Mouse (Mus musculus) neural tube, embryonic 12.5 days (tissue): ENCODE measurements around the gene Hsd3b1. TPM values are rescaled to one million over a fixed set of nuclear protein-coding genes. Genes with fewer than 3 reads are reported as not detected.
"Not testable (repeated sequence)": the region's sequence is repeated elsewhere in the genome, so short reads cannot be mapped to it uniquely, and the experiment has no call there.

Experiments used
- ATAC-seq: fragments of 200-750 bp; cut with Nextera tagmentation; 2 replicates; pipeline ENCODE4 v1.8.0; 2017; ENCODE audit warnings: low read depth, mild to moderate bottlenecking, moderate TSS enrichment, moderate library complexity; ENCODE audit not compliant: low FRiP score
- H3K27ac ChIP-seq: fragments of 300-500 bp; sonication (generic); 2 replicates; pipeline ENCODE4 v1.5.1; 2016
- H3K27me3 ChIP-seq: fragments of 300-500 bp; sonication (generic); replicated peaks from 2 replicates; pipeline ENCODE4 v1.6.1; 2016; ENCODE audit warnings: mild to moderate bottlenecking
- H3K36me3 ChIP-seq: fragments of 300-500 bp; sonication (generic); 2 replicates; pipeline ENCODE4 v1.6.1; 2016; ENCODE audit warnings: mild to moderate bottlenecking
- H3K4me1 ChIP-seq: fragments of 300-500 bp; sonication (generic); 2 replicates; pipeline ENCODE4 v1.6.1; 2016
- H3K4me2 ChIP-seq: fragments of 300-500 bp; sonication (generic); replicated peaks from 2 replicates; pipeline ENCODE4 v1.6.1; 2016; ENCODE audit warnings: mild to moderate bottlenecking
- H3K4me3 ChIP-seq: fragments of 300-500 bp; sonication (generic); 2 replicates; pipeline ENCODE4 v1.5.1; 2016
- H3K9ac ChIP-seq: fragments of 300-500 bp; sonication (generic); 2 replicates; pipeline ENCODE4 v1.6.1; 2016; ENCODE audit warnings: mild to moderate bottlenecking
- H3K9me3 ChIP-seq: fragments of 300-500 bp; sonication (generic); 2 replicates; pipeline ENCODE4 v1.6.1; 2016; ENCODE audit warnings: mild to moderate bottlenecking
- WGBS: fragments of 180-500 bp; shearing (Covaris S2); methylation state at CpG from one replicate; pipeline ENCODE4 v1.1.7; 2016; 5-methylcytosine and 5-hydroxymethylcytosine counted together
- polyA plus RNA-seq: library from polyadenylated mRNA; unstranded; fragments of >200 nt; fragmentation: Nextera tagmentation; extraction: Ambion mirVana; gene quantifications from 2 replicates; pipeline ENCODE4 v1.2.1, GENCODE M21; 2016

Gene Hsd3b1
- polyA plus RNA-seq, 1 experiment from 2014 or later, result 0.23 TPM

DNA sequence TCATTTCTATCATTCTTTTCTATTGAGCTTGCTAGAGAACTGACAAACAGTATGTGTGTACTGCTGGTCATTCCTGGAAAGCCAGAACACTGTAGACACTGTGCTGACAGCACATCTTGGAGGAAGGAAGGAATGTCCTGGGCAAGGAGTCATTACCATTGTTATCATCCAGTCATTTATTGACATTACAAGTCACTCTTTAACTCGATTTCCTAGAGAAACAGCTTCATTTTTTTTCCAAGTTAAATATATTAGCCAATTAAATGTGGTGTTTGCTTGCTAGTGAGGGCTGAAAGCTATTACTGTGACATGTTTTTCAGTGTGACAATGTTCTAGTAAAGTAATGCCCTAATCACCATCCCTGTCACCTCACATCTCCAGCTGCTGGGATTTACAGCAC is 5.9 kb downstream of the Hsd3b1 start:
- ATAC-seq, result no peak
- H3K4me1 ChIP-seq, result no peaks in the 10 kb centered on the region
- no peak overlapping the region for H3K4me2 ChIP-seq
- no peaks in the 10 kb centered on the region for H3K9me3 ChIP-seq
- WGBS, result 48% methylated on average over 1 of the region's 1 CpGs
- no peak overlapping the region for H3K4me3 ChIP-seq
- H3K36me3 ChIP-seq, result no peaks in the 10 kb centered on the region
- no peaks in the 10 kb centered on the region for H3K27me3 ChIP-seq
- H3K27ac ChIP-seq, result no peak overlapping the region
- no peak overlapping the region for H3K9ac ChIP-seq

DNA sequence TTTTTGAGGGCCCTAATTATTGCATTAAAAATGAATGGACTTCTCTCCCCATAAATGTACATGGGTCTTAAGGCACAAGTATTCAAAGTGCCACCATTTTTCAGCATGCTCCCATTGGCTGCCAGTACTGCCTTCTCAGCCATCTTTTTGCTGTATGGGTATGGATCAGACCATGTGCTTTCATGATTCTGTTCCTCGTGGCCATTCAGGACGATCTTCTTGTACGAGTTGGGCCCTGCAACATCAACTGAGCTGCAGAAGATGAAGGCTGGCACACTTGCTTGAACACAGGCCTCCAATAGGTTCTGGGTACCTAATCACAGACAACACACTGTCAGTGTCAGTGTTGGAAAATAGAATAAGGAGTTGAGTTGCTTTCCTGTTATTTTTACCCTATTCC is 6.5 kb downstream of the Hsd3b1 start:
- Histone ChIP-seq H3K4me1 (no peaks in the 10 kb centered on the region), H3K36me3 (no peaks in the 10 kb centered on the region), H3K27ac (no peak overlapping the region), H3K4me3 (no peak overlapping the region), H3K9me3 (no peaks in the 10 kb centered on the region), H3K4me2 (no peak overlapping the region), H3K9ac (no peak overlapping the region), H3K27me3 (no peaks in the 10 kb centered on the region)
- no peak for ATAC-seq
- 92% methylated on average over 3 of the region's 3 CpGs for WGBS

DNA sequence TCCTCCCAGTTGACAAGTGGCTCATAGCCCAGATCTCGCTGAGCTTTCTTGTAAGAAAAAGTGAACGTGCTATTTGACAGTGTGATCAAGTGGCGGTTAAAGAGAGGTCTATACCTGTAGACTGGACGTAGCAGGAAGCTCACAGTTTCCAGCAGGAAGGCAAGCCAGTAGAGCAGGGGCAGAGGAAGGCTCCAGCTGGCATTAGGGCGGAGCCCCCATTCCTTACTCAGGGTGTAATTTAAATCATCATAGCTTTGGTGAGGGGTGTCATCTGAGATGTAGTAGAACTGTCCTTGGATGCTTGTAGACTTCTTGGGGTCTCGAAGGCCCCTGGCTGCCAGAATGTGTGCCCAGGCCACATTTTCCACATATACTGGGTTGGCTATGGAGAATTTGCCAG is 7.0 kb downstream of the Hsd3b1 start:
- Histone ChIP-seq H3K4me1 (no peaks in the 10 kb centered on the region), H3K36me3 (no peaks in the 10 kb centered on the region), H3K4me2 (no peak overlapping the region), H3K4me3 (no peak overlapping the region), H3K27ac (no peak overlapping the region), H3K9me3 (no peaks in the 10 kb centered on the region), H3K27me3 (no peaks in the 10 kb centered on the region), H3K9ac (no peak overlapping the region)
- 89% methylated on average over 6 of the region's 6 CpGs for WGBS
- no peak for ATAC-seq

DNA sequence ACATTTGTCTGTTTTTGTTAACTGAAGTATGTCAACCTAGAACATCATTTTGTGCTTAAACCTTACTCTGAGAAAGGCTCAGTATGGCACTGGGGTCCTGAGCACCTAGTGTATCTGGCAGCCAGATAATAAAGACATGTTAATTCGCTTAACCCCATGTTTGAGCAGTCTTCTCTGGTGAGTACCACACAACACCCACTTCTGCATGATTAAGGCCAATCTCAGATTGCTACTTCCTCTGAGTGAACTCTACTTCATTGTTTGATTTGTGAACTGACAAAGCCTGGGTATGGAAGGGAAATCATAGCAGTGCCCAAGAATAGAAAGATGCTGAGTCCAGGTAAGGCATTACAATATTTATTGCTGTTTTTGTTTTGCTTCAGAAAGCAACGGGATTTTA is 7.7 kb downstream of the Hsd3b1 start:
- H3K9ac ChIP-seq, result no peak overlapping the region
- no peak for ATAC-seq
- no peak overlapping the region for H3K4me3 ChIP-seq
- no peaks in the 10 kb centered on the region for H3K9me3 ChIP-seq
- no peak overlapping the region for H3K4me2 ChIP-seq
- H3K27ac ChIP-seq, result no peak overlapping the region
- H3K4me1 ChIP-seq, result no peaks in the 10 kb centered on the region
- WGBS, result 72% methylated on average over 2 of the region's 2 CpGs
- H3K36me3 ChIP-seq, result no peaks in the 10 kb centered on the region
- no peaks in the 10 kb centered on the region for H3K27me3 ChIP-seq

DNA sequence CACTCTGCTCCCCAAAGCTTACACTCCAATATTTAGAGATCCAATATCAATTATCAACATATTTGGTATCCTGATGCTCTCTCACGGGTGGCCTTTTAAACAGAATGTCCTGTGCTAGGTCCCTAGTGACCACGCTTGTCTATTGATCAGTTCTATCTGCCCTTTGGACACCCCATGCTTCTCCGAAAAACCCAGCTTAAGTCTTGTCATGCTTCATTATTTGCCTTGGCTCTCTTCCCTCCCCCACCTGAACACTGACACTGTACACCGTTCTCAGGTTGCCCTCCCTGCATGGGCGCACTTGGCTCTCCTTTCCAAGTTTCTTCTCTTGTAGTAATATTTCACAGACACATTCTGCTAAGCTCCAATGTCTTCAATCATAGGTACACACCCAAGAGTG is 9.3 kb downstream of the Hsd3b1 start:
- Histone ChIP-seq H3K4me2 (no peak overlapping the region), H3K9ac (no peak overlapping the region), H3K4me3 (no peak overlapping the region), H3K36me3 (no peaks in the 10 kb centered on the region), H3K27ac (no peak overlapping the region), H3K27me3 (no peaks in the 10 kb centered on the region), H3K4me1 (no peaks in the 10 kb centered on the region), H3K9me3 (no peaks in the 10 kb centered on the region)
- WGBS, result 88% methylated on average over 5 of the region's 5 CpGs
- no peak for ATAC-seq

DNA sequence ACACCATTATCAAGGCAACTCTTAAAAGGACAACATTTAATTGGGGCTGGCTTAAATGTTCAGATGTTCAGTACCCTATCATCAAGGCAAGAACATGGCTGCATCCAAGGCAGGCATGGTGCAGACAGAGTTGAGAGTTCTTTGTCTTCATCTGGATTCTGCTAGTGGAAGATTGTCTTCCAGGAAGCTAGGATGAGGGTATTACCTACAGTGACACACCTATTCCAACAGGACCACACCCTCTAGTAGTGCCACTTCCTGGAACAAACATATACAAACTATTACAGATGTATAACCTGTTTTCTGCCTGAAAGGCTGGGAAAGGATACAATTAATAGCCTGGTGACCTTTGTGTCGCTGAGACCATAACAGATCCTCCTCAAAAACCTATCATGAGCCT is 10.7 kb downstream of the Hsd3b1 start:
- H3K4me2 ChIP-seq, result no peak overlapping the region
- H3K9me3 ChIP-seq, result no peaks in the 10 kb centered on the region
- no peaks in the 10 kb centered on the region for H3K27me3 ChIP-seq
- no peak for ATAC-seq
- WGBS, result 87% methylated on average over 1 of the region's 1 CpGs
- H3K4me1 ChIP-seq, result no peaks in the 10 kb centered on the region
- no peak overlapping the region for H3K4me3 ChIP-seq
- H3K27ac ChIP-seq, result no peak overlapping the region
- H3K36me3 ChIP-seq, result no peaks in the 10 kb centered on the region
- no peak overlapping the region for H3K9ac ChIP-seq

DNA sequence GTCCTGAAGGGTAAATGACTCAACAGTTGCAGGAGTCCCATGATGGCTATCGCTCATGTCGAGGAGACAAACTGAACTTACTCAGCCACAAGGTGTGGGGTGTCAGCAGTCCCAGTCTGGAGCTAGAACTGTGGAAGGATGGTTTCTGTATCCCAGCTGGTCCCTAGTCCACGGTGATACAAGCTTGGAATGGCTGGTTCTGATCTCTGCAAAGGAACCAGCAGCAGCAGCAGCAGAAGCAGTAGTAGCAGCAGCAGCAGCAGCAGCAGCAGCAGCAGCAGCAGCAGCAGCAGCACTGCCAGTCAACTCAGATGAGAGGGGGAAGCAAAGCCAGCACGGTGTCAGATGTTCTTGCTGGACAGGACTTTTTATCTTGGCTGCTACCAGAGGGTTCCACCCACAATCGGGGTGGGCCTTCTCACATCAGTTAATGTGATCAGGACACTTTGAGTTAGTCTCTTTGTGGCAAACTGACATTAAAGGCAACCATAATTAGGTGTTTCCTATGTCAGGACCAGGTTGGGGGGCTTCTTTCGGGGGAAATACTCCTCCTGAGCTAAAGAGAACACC is 45.4 kb downstream of the Hsd3b1 start, which contains the start of gene Hsd3b6:
TSS of gene Hsd3b6 (minus strand) at position 343 of the 570 bp plus-strand sequence.
- Histone ChIP-seq H3K27me3 (no peaks in the 10 kb centered on the region), H3K9me3 (no peaks in the 10 kb centered on the region), H3K4me3 (no peak within 1 kb of the TSS), H3K27ac (no peak within 1 kb of the TSS), H3K4me1 (no peaks in the 10 kb centered on the region), H3K36me3 (no peaks in the 10 kb centered on the region), H3K9ac (no peak within 1 kb of the TSS), H3K4me2 (no peak within 1 kb of the TSS)
- 83% methylated on average over 6 of the region's 6 CpGs for WGBS
- no peak for ATAC-seq

DNA sequence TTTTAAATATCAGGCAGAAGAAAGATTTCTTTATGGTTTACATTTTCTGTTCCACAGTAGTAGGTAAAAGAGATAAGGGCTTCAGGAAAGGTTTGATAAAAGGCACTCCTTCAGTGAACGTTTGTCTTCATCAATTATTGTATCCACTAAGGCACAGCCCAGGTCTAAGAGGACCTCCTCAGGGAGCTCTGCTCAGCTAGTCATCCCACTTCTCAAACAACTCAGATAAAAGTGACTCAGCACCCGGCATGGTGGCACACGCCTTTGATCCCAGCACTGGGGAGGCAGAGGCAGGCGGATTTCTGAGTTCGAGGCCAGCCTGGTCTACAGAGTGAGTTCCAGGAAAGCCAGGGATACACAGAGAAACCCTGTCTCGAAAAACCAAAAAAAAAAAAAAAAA is 46.9 kb downstream of the Hsd3b1 start:
- H3K27ac ChIP-seq, H3K27me3 ChIP-seq, H3K4me3 ChIP-seq, H3K9ac ChIP-seq, H3K4me2 ChIP-seq, H3K4me1 ChIP-seq, H3K36me3 ChIP-seq, H3K9me3 ChIP-seq, ATAC-seq: not testable (repeated sequence)
- WGBS, result 88% methylated on average over 6 of the region's 6 CpGs

DNA sequence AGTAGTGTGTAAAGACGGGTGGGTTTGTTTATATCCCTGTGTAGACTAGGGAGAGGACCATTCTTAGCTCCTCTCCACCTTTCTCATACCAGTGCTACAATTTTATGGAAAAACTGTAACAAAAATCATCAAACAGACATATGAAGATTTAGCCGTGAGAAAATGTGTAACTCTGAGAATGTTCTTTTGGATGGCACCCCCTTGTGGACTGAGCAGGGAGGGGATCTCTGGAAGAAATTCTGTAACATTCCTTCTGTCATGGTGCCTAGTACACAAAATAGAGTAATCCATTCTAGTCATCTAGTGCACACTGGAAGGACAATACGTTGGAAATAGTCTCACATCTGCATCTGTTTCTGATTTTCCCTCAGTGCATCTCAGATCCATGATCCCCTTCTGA is 54.6 kb downstream of the Hsd3b1 start:
- not testable (repeated sequence) for ATAC-seq, H3K9me3 ChIP-seq, H3K36me3 ChIP-seq, H3K4me2 ChIP-seq, H3K4me1 ChIP-seq, H3K4me3 ChIP-seq, H3K9ac ChIP-seq, H3K27ac ChIP-seq, H3K27me3 ChIP-seq
- 63% methylated on average over 3 of the region's 3 CpGs for WGBS

Other genes starting within 250 kb of the Hsd3b1 start
- gene Hsd3b5, start 229.5 kb downstream of the Hsd3b1 start, polyA plus RNA-seq, result not detected in 2 replicates
- not detected in 2 replicates for gene Hsd3b2, start 135.3 kb downstream of the Hsd3b1 start, polyA plus RNA-seq
- gene Hsd3b3, start 96.7 kb downstream of the Hsd3b1 start, polyA plus RNA-seq, result 0.08 and 0.23 TPM in 2 replicates
- 24.5 and 28.8 TPM in 2 replicates for gene Hsd3b6, start 45.4 kb downstream of the Hsd3b1 start, polyA plus RNA-seq
- 0.09 TPM in 1 of 2 replicates, not detected in the other for gene Hao2, start 33.4 kb upstream of the Hsd3b1 start, polyA plus RNA-seq